8 mouse cellular contexts compared by ENCODE assay signal in genomic region chr4:43492821-43493185, GRCm38 (mm10). TPM values are rescaled to one million over a fixed set of nuclear protein-coding genes. Genes with fewer than 3 reads are reported as not detected.
DNase-seq lines count a peak whose midpoint lies in the region; ATAC-seq and TF ChIP-seq lines count a peak whose summit lies in the region.

Gene Ccdc107 (plus strand): TSS chr4:43492900.

- peak within 1 kb of the TSS; percentile 91 for H3K27ac ChIP-seq in forebrain, embryonic 10.5 days
- H3K27ac ChIP-seq in heart, embryonic 15.5 days = peak within 1 kb of the TSS; percentile 89
- H3K27ac ChIP-seq in liver, embryonic 14.5 days = peak within 1 kb of the TSS; percentile 73
- peak within 1 kb of the TSS; percentile 81 for H3K27ac ChIP-seq in neural tube, embryonic 11.5 days (ENCODE audit: low read depth, low read length)
- peak within 1 kb of the TSS; percentile 89 for H3K27ac ChIP-seq in stomach, postnatal 0 days (replicated peaks)

- peak; percentile 49 for TF ChIP-seq EP300 in liver, embryonic 14.5 days (IDR thresholded peaks at IDR 0.05; ENCODE audit: low read depth)
- TF ChIP-seq EP300 in stomach, postnatal 0 days (optimal IDR thresholded peaks at IDR 0.05) = no peak

- H3K36me3 ChIP-seq in forebrain, embryonic 10.5 days (replicated peaks) = peaks cover 27% of the 10 kb centered on the region
- peaks cover 7% of the 10 kb centered on the region; the same call in 1 of the 2 replicates for H3K36me3 ChIP-seq in heart, embryonic 15.5 days
- H3K36me3 ChIP-seq in liver, embryonic 14.5 days (replicated peaks; ENCODE audit: control insufficient read depth, insufficient read depth, low read depth) = peaks cover 19% of the 10 kb centered on the region
- H3K36me3 ChIP-seq in neural tube, embryonic 11.5 days (ENCODE audit: control insufficient read depth, insufficient read depth, low read length) = no peaks in the 10 kb centered on the region
- H3K36me3 ChIP-seq in stomach, postnatal 0 days (ENCODE audit: control insufficient read depth, insufficient read depth, low read length) = no peaks in the 10 kb centered on the region

- H3K27me3 ChIP-seq in forebrain, embryonic 10.5 days (ENCODE audit: poor library complexity, severe bottlenecking) = peaks cover 25% of the 10 kb centered on the region
- no peaks in the 10 kb centered on the region for H3K27me3 ChIP-seq in heart, embryonic 15.5 days
- no peaks in the 10 kb centered on the region for H3K27me3 ChIP-seq in liver, embryonic 14.5 days (ENCODE audit: control insufficient read depth, insufficient read depth, low read length)
- H3K27me3 ChIP-seq in neural tube, embryonic 11.5 days (ENCODE audit: control insufficient read depth, insufficient read depth, low read length) = no peaks in the 10 kb centered on the region
- no peaks in the 10 kb centered on the region for H3K27me3 ChIP-seq in stomach, postnatal 0 days (ENCODE audit: control insufficient read depth, insufficient read depth, low read length)

- peaks cover 34% of the 10 kb centered on the region for H3K4me1 ChIP-seq in forebrain, embryonic 10.5 days
- H3K4me1 ChIP-seq in heart, embryonic 15.5 days (replicated peaks) = peaks cover 37% of the 10 kb centered on the region
- H3K4me1 ChIP-seq in liver, embryonic 14.5 days (replicated peaks; ENCODE audit: control insufficient read depth in 2 of 2, insufficient read depth in 2 of 2, low read length in 1 of 2) = peaks cover 13 to 19% of the 10 kb centered on the region in 2 experiments
- H3K4me1 ChIP-seq in neural tube, embryonic 11.5 days (ENCODE audit: control insufficient read depth, insufficient read depth, low read length) = peaks cover 9% of the 10 kb centered on the region
- no peaks in the 10 kb centered on the region for H3K4me1 ChIP-seq in stomach, postnatal 0 days (replicated peaks; ENCODE audit: control insufficient read depth, insufficient read depth)

- TF ChIP-seq CTCF in liver, embryonic 14.5 days (IDR thresholded peaks at IDR 0.05; ENCODE audit: low read depth) = peak; percentile 40; the same call in 1 of the 2 replicates
- TF ChIP-seq CTCF in stomach, postnatal 0 days (IDR thresholded peaks at IDR 0.05; ENCODE audit: low read depth) = no peak

- under 1% methylated on average over 25 of the region's 25 CpGs for WGBS in forebrain, embryonic 10.5 days
- 0% methylated on average over 25 of the region's 25 CpGs for WGBS in heart, embryonic 15.5 days
- under 1% methylated on average over 25 of the region's 25 CpGs for WGBS in liver, embryonic 14.5 days (ENCODE audit: insufficient replicate concordance)
- 0% methylated on average over 25 of the region's 25 CpGs for WGBS in neural tube, embryonic 11.5 days
- under 1% methylated on average over 25 of the region's 25 CpGs for WGBS in stomach, postnatal 0 days

- H3K4me2 ChIP-seq in heart, embryonic 15.5 days = peak within 1 kb of the TSS; percentile 73
- H3K4me2 ChIP-seq in liver, embryonic 14.5 days (ENCODE audit: low read depth) = peak within 1 kb of the TSS; percentile 84
- peak within 1 kb of the TSS; percentile 71 for H3K4me2 ChIP-seq in neural tube, embryonic 11.5 days (ENCODE audit: low read depth)
- H3K4me2 ChIP-seq in stomach, postnatal 0 days (replicated peaks; ENCODE audit: low read depth) = peak within 1 kb of the TSS; percentile 74

- DNase-seq in CD8-positive naive resting alpha-beta T cell, adult 2 months (ENCODE audit: low read depth in 2 of 2, low spot score in 2 of 2) = peak; percentile 89 to 93
- DNase-seq in c-Kit-positive CD71-negative TER-119-negative erythroid progenitor cells, embryonic 14.5 days (ENCODE audit: low read depth) = peak; percentile 84
- DNase-seq in forebrain, embryonic 10.5 days (ENCODE audit: extremely low spot score, low spot score) = peak; percentile 90
- DNase-seq in kidney, postnatal 25 days = peak; percentile 92 to 98
- DNase-seq in liver, embryonic 14.5 days (ENCODE audit: low read depth in 3 of 3, low spot score in 3 of 3) = peak; percentile 93 to 94 (median 94)
- DNase-seq in neural tube, embryonic 11.5 days (ENCODE audit: low spot score) = peak; percentile 94
- DNase-seq in stomach, postnatal 0 days (ENCODE audit: low spot score) = peak; percentile 90

- no peaks in the 10 kb centered on the region; the same call in 1 of the 2 replicates for H3K9me3 ChIP-seq in forebrain, embryonic 10.5 days
- H3K9me3 ChIP-seq in heart, embryonic 15.5 days (replicated peaks) = no peaks in the 10 kb centered on the region
- H3K9me3 ChIP-seq in liver, embryonic 14.5 days (ENCODE audit: control insufficient read depth, low read length) = no peaks in the 10 kb centered on the region
- H3K9me3 ChIP-seq in neural tube, embryonic 11.5 days (ENCODE audit: control insufficient read depth, low read length) = no peaks in the 10 kb centered on the region
- no peaks in the 10 kb centered on the region for H3K9me3 ChIP-seq in stomach, postnatal 0 days (ENCODE audit: control insufficient read depth, low read length)

- peak; percentile 97 for ATAC-seq in heart, embryonic 15.5 days (replicated peaks; ENCODE audit: insufficient number of reproducible peaks, insufficient read depth, low FRiP score, low read depth)
- peak; percentile 98 for ATAC-seq in liver, embryonic 14.5 days (ENCODE audit: insufficient read depth)
- peak; percentile 96 for ATAC-seq in neural tube, embryonic 11.5 days (ENCODE audit: insufficient read depth, low FRiP score, low TSS enrichment)
- peak; percentile 96 for ATAC-seq in stomach, postnatal 0 days (ENCODE audit: low FRiP score, low TSS enrichment)

- H3K9ac ChIP-seq in heart, embryonic 15.5 days = peak within 1 kb of the TSS; percentile 83
- H3K9ac ChIP-seq in liver, embryonic 14.5 days (replicated peaks) = peak within 1 kb of the TSS; percentile 92
- H3K9ac ChIP-seq in neural tube, embryonic 11.5 days (ENCODE audit: low read length) = peak within 1 kb of the TSS; percentile 78
- peak within 1 kb of the TSS; percentile 86 for H3K9ac ChIP-seq in stomach, postnatal 0 days (ENCODE audit: low read length)

- H3K4me3 ChIP-seq in forebrain, embryonic 10.5 days = peak within 1 kb of the TSS; percentile 71
- H3K4me3 ChIP-seq in heart, embryonic 15.5 days = peak within 1 kb of the TSS; percentile 66
- H3K4me3 ChIP-seq in liver, embryonic 14.5 days (ENCODE audit: insufficient read depth in 1 of 2, low read depth in 2 of 2, low read length in 2 of 2) = peak within 1 kb of the TSS; percentile 84 to 91
- H3K4me3 ChIP-seq in neural tube, embryonic 11.5 days (ENCODE audit: low read depth, low read length) = peak within 1 kb of the TSS; percentile 77
- peak within 1 kb of the TSS; percentile 73 for H3K4me3 ChIP-seq in stomach, postnatal 0 days (ENCODE audit: low read depth, low read length)

RNA-seq across cellular contexts. Expression of gene Ccdc107, which starts in this region (rescaled TPM):
- 42.2 and 43.9 TPM in 2 replicates for polyA plus RNA-seq in forebrain, embryonic 10.5 days (2016; fragmentation: Nextera tagmentation; extraction: Ambion mirVana)
- 71.4 and 74.5 TPM in 2 replicates for polyA plus RNA-seq in heart, embryonic 15.5 days (2015; fragmentation: Nextera tagmentation; extraction: Ambion mirVana)
- 11.8 and 27.6 TPM in 2 replicates for polyA plus RNA-seq in liver, embryonic 14.5 days (2012; rRNA removed)
- polyA plus RNA-seq in liver, embryonic 14.5 days (2014; fragmentation: Nextera tagmentation; extraction: Ambion mirVana) = 32.1 and 36.7 TPM in 2 replicates
- polyA plus RNA-seq in neural tube, embryonic 11.5 days (2014; fragmentation: Nextera tagmentation; extraction: Ambion mirVana) = 46.6 and 55.9 TPM in 2 replicates
- 118 and 120 TPM in 2 replicates for polyA plus RNA-seq in stomach, postnatal 0 days (2015; fragmentation: Nextera tagmentation; extraction: Ambion mirVana)

Comparison
In these comparisons a context has a peak if more than half of its experiments do, and no peak if none do; other contexts are left out.
1. Peak in every context shown above with its lines: DNase-seq, ATAC-seq, H3K4me3 ChIP-seq and H3K27ac ChIP-seq.